Mouse (Mus musculus): ENCODE data around the gene Zmpste24. TPM values are rescaled to one million over a fixed set of nuclear protein-coding genes. Genes with fewer than 3 reads are reported as not detected.

Zmpste24 gene
- total RNA-seq, 2 experiments from 2014 or later: 18.9 to 19.0 TPM

DNA sequence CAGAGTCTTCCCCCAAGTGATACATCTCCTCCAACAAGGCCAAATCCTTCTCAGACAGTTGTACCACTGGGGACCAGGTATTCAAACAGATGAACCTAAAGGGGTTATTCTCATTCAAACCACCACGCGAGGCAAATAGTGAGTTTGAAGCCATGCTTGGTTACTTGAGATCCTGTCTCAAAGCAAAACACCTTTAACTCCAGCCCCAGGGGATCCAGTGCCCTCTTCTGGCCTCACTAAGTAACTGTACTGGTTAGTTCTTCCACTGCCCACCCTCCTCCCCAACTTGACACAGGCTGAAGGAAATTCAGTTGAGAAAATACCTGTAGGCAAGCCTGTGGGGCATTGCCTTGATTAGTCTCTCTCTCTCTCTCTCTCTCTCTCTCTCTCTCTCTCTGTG, 65.0 kb downstream of the Zmpste24 start:
- no peak for DNase-seq (ENCODE audit: low spot score)

DNA sequence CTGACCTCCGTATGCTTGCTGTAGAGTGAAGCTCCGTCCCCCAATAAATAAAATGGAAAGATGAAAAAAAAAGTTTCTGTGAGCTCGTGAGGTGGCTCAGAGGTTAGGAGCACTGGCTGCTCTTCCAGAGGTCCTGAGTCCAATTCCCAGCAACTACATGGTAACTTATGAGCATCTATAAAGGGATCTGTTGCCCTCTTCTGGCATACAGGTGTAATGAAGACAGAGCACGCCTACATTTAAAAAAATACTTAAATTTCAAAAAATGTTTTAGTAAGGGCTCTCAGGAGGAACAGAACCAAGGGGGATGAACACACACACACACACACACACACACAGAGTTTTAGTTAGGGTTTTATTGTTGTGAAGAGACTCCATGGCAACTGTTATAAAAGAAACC, 66.6 kb downstream of the Zmpste24 start:
- DNase-seq (ENCODE audit: low spot score): no peak

DNA sequence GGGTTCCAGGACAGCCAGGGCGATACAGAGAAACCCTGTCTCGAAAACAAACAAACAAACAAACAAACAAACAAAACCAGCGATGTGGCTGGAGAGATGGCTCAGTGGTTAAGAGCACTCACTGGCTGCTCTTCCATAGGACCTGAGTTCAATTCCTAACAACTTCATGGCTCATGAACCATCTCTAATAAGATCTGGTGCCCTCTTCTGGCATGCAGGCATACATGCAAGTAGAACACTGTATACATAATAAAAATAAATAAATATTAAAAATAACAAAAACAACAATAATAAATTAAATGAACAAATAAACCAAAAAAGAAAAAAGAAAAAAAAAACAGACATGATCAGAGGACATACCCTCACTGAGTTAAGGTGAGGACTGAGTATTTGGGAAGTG, 68.4 kb downstream of the Zmpste24 start:
- DNase-seq (ENCODE audit: low spot score): no peak

DNA sequence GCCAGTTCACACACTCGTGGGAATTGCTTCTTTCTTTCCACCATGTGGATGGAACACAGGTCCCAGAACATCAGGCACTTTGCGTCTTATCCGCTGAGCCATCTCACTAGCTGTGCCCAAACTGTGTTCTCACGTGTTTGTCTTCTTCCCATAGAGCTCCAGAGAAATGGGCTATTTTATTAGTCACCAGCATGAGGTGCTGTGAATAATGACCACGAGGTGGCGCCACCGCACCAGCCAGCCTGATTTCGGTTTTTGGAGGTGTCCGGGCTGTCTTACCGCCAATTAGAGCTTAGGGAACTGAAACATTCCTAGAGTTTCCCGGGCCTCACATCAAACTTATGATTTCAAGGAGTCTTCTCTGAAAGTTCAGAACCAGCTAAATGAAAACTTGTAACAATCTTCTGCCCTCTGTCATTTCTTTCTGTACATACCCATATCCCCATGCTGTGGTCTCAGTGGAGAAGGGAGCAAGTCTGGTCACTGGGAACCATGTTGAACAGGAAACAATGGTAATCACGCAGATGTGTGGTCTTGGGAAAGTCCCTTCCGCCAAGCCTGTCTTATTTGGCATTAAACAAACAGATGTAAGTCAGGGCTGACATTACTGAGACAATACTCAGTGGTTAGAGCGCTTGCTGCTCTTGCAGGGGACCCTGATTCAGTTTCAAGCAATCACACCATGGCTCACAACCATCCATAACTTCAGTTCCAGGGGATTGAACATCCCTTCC, 69.2 kb downstream of the Zmpste24 start:
- DNase-seq (ENCODE audit: low spot score): peak; percentile 36

DNA sequence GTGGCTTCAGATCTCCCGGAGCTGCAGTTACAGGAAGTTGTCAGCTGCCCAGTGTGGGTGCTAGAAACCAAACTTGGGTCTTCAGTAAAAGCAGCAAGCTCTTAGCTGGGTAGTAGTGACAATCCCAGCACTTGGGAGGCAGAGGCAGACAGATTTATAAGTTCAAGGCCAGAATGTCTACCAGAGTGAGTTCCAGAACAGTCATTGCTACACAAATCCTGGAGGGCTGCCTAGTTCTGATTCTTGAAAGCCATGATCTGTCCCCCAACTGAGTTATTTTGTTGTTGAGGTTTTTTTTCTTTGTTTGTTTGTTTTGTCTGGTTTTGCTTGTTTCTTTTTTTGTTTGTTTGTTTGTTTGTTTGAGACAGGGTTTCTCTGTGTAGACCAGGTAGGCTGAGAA, 69.9 kb downstream of the Zmpste24 start:
- DNase-seq (ENCODE audit: low spot score): no peak

DNA sequence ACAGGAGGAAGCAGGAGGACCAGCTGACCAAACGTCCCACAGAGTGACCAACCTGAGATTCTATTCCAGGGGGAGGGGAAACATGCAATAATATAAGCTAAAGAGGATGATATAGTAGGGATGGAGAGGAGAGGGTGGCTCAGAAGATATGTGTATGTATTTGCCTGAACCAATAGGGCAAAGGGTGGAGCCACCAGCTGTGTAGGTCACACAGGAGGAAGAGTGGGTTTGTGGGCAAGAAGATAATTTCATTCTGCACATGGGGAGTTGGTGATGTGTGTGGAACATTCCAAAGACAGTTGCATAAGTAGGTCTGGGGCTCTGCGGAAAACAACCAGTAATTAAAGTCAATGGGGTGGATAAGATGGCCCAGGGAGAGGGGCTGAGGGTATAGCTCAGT, 72.4 kb downstream of the Zmpste24 start:
- DNase-seq (ENCODE audit: low spot score): no peak

DNA sequence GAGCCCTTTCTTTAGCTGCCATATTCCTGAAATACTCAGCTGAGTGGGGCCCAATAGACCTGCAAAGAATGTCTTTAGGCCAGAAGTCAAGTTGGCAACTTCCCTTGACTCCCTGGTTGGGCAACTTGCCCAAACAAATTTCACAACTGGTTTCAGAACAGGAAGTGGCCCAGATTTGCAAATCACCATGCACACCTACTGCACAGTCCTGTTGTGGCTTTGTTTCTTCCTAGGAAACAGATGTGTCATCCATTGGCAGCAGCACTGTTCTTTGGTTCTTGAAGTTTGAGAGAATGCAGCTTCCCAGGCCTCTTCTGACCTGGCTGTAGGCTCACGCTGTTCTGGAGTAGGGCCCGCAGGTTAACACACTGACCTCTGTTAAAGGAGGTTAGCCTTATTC, 74.1 kb downstream of the Zmpste24 start:
- peak; percentile 21 for DNase-seq (ENCODE audit: low spot score)

DNA sequence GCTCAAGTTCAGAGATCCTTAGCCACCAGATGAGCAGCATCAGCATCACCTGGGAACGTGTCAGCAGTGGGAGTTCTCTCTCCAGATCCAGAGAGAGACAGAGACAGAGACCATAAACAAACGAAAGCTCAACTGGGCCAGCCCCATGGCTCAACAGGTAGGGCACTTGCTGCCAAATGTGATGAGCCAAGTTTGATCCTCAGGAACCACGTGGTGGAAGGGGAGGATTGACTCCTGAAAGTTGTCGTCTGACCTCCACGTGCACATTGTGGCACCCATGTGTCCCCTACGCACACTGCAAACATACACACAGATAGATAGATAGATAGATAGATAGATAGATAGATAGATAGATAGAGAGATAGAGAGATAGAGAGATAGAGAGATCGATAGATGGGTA, 74.6 kb downstream of the Zmpste24 start:
- DNase-seq (ENCODE audit: low spot score): no peak

DNA sequence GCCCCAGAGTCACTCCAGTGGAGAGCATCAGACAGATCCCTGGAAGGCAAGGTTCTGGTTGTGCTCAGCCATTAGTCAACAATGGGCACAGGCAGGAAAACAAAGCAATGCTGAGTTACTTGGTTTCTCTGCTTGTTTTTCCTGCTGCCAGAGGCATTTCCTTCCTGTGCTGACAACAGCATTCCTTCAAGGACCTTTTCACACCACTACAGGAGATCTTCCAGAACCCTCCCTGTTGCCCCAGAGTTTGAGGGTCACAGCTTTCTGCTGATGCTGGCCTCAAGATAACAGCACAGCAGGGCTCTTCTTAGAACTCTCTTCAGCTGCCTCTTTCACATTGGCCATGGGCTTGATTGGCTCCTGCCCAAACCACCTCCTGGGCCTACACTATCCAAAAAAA, 76.1 kb downstream of the Zmpste24 start:
- no peak for DNase-seq (ENCODE audit: low spot score)

DNA sequence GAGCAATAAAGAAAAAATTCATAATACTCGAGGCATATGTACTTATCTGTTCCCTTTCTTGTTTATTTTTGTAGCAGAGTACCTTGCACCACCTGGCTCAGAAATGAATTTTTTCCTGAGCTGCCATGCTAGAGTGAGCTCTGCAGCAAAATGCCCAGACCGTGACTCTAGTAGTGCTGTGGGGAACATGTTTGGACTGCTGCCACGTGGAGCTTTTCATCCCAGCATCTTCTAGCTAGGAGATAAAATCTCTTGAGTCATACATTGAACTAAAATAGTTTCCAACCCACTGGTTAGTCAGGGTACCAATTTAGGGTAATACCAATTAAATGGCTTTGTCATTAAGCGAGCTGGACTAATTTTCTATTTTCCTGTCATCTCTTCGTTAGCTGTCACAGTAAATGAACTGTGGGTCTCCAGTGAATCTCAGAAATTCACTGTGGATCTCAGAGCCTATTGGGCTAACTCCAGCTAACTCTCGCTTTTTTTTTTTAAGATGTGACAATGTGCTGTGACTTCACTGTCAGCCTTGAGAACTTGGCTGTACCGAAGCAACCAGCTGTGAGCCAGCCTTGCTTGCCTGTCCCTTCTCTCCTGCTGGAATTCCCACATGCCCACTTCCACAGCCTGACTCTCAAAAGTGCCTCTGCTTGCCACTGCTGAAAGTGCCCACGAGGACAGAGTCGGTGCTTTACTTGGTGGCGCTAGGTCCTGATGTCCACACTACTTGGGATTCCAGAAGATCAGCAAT, 77.8 kb downstream of the Zmpste24 start:
- DNase-seq (ENCODE audit: low spot score): no peak

DNA sequence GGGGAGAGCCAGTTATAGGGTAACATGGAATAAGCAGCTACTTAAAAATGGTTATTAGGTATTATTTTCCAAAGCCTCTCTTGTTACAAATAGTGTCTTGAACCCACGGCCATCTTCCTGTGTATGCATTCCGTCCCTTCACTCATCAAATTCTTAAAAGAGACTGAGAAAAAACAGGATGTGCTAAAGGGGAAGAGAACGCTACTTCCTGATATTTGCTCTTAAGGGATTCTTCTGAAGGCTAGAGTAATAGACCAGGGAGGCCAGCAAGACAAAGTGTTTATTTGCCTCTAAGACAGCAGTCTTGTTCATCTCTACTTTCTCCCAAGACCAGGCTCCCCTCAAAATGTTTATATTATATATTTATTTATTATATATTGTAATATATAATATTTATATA, 79.8 kb downstream of the Zmpste24 start:
- no peak for DNase-seq (ENCODE audit: low spot score)

DNA sequence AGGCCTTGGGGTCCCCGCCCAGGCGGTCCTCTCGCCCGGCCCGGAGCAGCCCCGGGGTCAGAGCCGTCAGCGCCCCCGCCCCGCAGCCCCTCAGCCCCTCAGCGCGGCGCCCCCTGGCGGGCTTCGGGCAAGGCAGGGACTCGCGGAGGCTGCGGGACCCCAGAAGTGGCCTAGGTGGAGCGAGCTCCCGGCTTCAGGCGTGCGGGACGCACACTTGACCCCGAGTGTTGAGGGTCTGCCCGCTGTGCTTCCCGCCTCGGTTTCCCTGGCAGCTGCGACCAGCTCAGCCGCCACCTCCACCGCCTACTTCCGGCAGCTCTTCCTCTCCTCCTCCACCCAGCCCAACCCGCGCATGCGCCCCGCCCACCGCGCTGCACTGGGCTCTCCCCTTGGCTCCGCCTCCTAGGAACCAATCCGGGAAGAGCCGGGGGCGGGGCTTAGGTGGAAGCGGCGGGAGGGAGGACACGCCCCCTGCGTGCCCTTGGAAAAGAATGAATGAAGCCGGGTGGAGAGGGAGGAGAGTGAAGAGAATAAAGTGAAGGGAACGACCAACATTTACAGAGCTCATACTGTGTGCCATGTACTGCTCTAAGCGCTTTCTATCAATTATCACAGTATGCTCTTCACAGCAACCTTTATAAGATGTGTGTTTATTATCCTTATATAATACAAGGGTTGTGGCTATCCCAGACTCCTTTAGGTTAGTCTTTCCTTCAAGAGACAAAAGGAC, 80.9 kb downstream of the Zmpste24 start, which contains the start of gene Smap2:
Smap2 (minus strand) TSS at position 320 of the 730 bp plus-strand sequence.
- DNase-seq (ENCODE audit: low spot score): peak; percentile 98

DNA sequence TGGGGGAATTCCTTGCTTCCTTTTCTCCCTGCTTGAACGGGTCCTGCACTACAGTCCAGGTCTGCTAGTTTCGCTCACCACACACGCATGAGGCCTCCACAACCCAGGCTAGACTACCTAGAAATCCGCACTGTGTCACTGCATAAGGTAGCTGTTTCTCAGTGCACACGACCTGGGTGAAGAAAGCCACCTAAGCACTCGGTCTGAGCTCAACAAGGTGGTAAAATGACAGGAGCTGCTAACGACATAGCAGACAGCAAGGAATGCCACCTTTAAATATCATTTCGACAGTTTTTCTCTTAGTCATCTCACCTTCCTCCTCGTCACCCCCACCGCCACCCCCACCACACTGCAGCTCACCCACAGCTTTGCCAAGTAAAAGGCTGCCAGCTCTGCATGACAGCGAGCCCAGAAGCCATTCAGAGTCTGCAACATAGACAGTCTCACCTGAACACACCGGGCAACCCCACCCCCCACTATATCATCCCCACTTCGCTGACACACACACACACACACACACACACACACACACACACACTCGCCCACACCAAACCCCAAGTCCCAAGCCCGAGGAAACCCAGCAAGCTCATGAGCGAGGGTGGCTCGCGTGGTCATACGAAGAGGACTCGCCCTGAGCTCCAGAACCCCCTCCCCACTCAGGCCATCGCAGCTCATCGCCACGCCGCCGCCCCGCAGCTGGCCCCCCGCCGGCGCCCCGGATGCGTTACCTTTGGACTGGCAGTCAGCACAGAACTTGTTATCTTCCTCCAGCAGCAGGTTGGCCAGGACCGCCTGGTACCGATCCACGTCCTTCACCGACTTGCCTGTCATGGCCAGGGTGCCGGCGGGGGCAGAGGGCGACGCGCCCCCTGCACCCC, 81.8 kb downstream of the Zmpste24 start:
- DNase-seq (ENCODE audit: low spot score): no peak

DNA sequence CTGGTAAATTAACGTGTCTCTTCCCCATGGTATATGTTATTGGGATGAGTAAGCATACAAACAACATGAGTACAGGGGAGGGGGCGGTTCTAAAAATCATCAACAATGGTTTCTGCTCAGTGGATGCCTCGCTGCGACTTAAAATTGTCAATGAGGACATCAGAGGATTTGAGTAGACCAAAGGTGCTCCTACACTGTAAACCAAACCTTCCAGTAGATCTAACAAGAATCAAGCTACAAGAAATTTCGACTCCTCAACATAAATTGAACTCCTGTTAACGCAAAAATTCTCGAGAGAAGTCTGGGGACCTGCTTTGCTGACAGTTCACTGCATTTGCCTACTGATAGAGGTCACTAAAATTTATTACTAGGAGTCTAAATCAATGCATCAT, 82.8 kb downstream of the Zmpste24 start:
- DNase-seq (ENCODE audit: low spot score): no peak

DNA sequence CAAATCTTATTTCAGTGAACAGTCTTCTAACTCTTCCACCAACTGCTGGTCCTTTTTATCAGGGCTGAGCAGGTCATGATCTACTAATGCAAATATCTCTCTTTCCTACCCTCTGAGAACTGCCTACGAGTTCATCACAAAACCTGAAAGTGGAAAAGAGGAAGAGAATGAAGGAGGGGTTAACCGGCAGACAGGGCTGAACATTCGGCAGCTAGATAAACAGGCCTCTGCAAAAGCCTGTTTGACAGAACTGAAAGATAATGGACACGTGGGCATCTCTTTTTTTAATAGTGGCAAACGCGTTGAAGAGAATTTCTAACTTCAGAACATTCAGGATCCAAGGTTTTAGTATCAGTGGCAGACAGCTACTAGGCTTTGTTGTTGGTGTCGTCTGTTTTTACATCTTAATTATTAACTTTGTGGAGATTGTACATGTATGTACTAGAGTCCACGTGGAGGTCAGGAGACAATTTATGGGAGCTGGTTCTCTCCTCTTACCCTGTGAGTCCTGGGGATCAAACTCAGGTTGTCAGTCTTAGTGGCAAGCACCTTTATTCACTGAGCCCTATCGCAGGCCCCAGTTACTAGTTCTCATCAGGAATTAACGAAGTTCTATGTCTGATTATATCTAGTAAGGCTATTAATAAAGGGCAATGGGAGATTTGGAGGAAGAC, 83.3 kb downstream of the Zmpste24 start:
- DNase-seq (ENCODE audit: low spot score): no peak

DNA sequence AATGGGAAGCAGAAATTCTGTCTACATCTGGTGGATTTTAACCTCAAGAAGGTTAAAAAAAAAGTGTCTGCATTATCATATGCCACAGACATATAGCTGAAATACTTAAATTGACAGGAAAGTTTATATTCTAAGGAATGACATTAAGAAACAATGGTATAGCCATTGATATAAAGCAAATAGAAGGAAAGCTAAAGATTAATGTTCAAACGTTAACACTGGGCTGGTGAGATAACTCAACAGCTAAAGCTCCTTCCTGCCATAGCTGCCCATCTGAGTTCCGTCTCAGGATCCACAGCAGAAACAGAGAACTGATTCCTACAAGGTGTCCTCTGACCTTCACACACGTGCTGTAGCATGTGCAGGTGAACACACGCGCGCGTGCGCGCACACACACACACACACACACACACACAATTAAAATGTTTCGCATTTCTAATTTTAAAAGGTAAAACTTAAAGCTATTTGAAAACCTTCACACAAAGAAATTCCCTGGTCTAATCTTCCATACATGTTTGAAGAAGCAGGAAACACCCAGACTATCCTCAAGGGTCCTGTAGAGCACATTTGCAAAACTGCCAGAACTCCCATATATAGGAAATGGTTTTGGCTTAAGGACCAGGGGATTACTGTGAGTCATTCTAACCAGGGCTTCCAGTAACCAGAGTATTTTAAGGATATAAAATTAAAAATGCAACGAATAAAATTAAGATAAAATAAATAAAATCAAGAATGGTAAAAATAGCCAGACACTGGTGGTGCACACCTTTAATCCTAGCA, 87.1 kb downstream of the Zmpste24 start:
- DNase-seq (ENCODE audit: low spot score): no peak
